Mouse (Mus musculus): ENCODE results near the gene Kbtbd8.

Gene Kbtbd8

DNA sequence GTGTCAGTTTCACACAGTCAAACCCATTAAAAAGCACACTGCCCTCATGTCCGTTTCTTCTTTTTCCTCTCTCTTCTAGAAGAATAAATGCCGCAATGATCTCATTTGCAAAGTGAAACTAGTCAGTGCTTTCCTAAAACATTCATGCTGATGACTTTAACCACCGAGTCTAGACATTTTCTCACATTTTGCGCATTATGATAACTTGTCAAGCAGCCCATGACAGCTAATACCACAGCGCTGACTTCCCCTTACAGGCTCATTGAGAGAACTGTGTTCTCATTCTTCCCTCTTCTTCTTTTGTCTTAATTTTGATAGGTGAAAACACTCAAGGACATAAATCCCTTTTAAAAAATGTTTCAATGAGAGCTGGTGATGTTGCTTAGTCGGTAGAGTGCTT is 52.4 kb downstream of the Kbtbd8 start:
- no peak for DNase-seq (ENCODE audit: low read depth, low spot score)

GRCm38 (mm10) chr6:95174311-95175143 is 57.5 kb downstream of the Kbtbd8 start:
- DNase-seq (ENCODE audit: low read depth, low spot score), result no peak
